Mouse (Mus musculus) lung, adult 2 months (tissue): ENCODE results near the gene Bysl. TPM values are rescaled to one million over a fixed set of nuclear protein-coding genes. Genes with fewer than 3 reads are reported as not detected.

Experiments
- DNase-seq: peaks from one replicate; pipeline ENCODE4 v3.0.0; 2022
- H3K4me1 ChIP-seq: fragments of 200-500 bp; 2 replicates; pipeline ENCODE4 v1.6.1; 2011; ENCODE audit warnings: low read length; ENCODE audit not compliant: control insufficient read depth, insufficient read depth
- H3K4me3 ChIP-seq: fragments of 200-500 bp; replicated peaks from 2 replicates; pipeline ENCODE3; 2011; ENCODE audit warnings: low read depth, mild to moderate bottlenecking, control low read depth, low read length; ENCODE audit errors: extremely low read depth
- CTCF ChIP-seq: fragments of 200-500 bp; IDR thresholded peaks from 2 replicates; pipeline ENCODE4 v1.5.1; 2011; ENCODE audit warnings: mild to moderate bottlenecking, low read length, control low read depth; ENCODE audit not compliant: insufficient read depth
- POLR2A ChIP-seq: fragments of 200-500 bp; IDR thresholded peaks from 2 replicates; pipeline ENCODE4 v1.6.1; 2011; ENCODE audit warnings: low read depth, mild to moderate bottlenecking, control low read depth, low read length, borderline replicate concordance; ENCODE audit errors: extremely low read depth
- WGBS: fragments of 180-500 bp; shearing (Covaris S2); methylation state at CpG from one replicate; pipeline ENCODE4 v1.1.7; 2018; 5-methylcytosine and 5-hydroxymethylcytosine counted together
- polyA plus RNA-seq: library from polyadenylated mRNA; depleted of rRNA; stranded (reverse); fragments of >200 nt; gene quantifications from 2 replicates; pipeline ENCODE4 v1.2.3, GENCODE M21; 2012; rRNA removed

Bysl gene
- polyA plus RNA-seq, 1 experiment = 9.8 TPM

GRCm38 (mm10) chr17:47554621-47555020 is 56.7 kb downstream of the Bysl start:
- TF ChIP-seq POLR2A = no peak
- TF ChIP-seq CTCF = no peak
- WGBS = 69% methylated on average over 9 of the region's 10 CpGs

GRCm38 (mm10) chr17:47552994-47553393 is 58.3 kb downstream of the Bysl start:
- no peak overlapping the region for H3K4me3 ChIP-seq
- no peaks in the 10 kb centered on the region; the same call in 1 of the 2 replicates for H3K4me1 ChIP-seq
- no peak for TF ChIP-seq CTCF
- no peak for TF ChIP-seq POLR2A
- DNase-seq = no peak

More at GRCm38 (mm10) chr17:47554621-47555020, 56.7 kb downstream of the Bysl start:
- Histone ChIP-seq H3K4me1 (peaks cover 1% of the 10 kb centered on the region; the same call in 1 of the 2 replicates), H3K4me3 (no peak overlapping the region)
- no peak for DNase-seq

GRCm38 (mm10) chr17:47551049-47551448 is 60.2 kb downstream of the Bysl start:
- 67% methylated on average over 7 of the region's 7 CpGs for WGBS

More at GRCm38 (mm10) chr17:47551049-47551448, 60.2 kb downstream of the Bysl start:
- no peak overlapping the region for H3K4me3 ChIP-seq
- no peak for TF ChIP-seq CTCF
- TF ChIP-seq POLR2A = no peak
- DNase-seq = no peak
- no peaks in the 10 kb centered on the region; the same call in 1 of the 2 replicates for H3K4me1 ChIP-seq

Other genes starting within 250 kb of the Bysl start
- 15.5 and 18.8 TPM in 2 replicates for gene Mrps10, start 242.6 kb downstream of the Bysl start, polyA plus RNA-seq
- gene Guca1b, start 226.1 kb downstream of the Bysl start, polyA plus RNA-seq = 1.0 and 1.3 TPM in 2 replicates
- gene Guca1a, start 210.9 kb downstream of the Bysl start, polyA plus RNA-seq = 1.1 and 2.9 TPM in 2 replicates
- 9.2 and 13.0 TPM in 2 replicates for gene AI661453, start 174.9 kb downstream of the Bysl start, polyA plus RNA-seq
- 0.14 and 0.20 TPM in 2 replicates for gene 1700001C19Rik, start 174.1 kb downstream of the Bysl start, polyA plus RNA-seq
- 25.7 and 32.2 TPM in 2 replicates for gene Taf8, start 109.2 kb downstream of the Bysl start, polyA plus RNA-seq
- 202 and 229 TPM in 2 replicates for gene Ccnd3, start 106.4 kb downstream of the Bysl start, polyA plus RNA-seq
- gene Med20, start 90 bp upstream of the Bysl start, polyA plus RNA-seq = 20.0 and 27.3 TPM in 2 replicates
- 0.45 and 0.52 TPM in 2 replicates for gene Gm20517, start 97 bp upstream of the Bysl start, polyA plus RNA-seq
- 6.4 and 6.7 TPM in 2 replicates for gene Usp49, start 19.2 kb upstream of the Bysl start, polyA plus RNA-seq
- gene Tomm6, start 76.9 kb upstream of the Bysl start, polyA plus RNA-seq = 94.7 and 101 TPM in 2 replicates
- 15.2 and 17.2 TPM in 2 replicates for gene Frs3, start 77.5 kb upstream of the Bysl start, polyA plus RNA-seq
- 0.72 and 0.87 TPM in 2 replicates for gene Gm21981, start 83.0 kb upstream of the Bysl start, polyA plus RNA-seq
- gene Prickle4, start 83.2 kb upstream of the Bysl start, polyA plus RNA-seq = 3.3 and 3.9 TPM in 2 replicates
- 1.9 and 2.0 TPM in 2 replicates for gene Pgc, start 115.3 kb upstream of the Bysl start, polyA plus RNA-seq
- 43.4 and 51.1 TPM in 2 replicates for gene Tfeb, start 125.5 kb upstream of the Bysl start, polyA plus RNA-seq
- 38.8 and 51.1 TPM in 2 replicates for gene Mdfi, start 223.2 kb upstream of the Bysl start, polyA plus RNA-seq